Mouse (Mus musculus): ENCODE measurements around the gene Tmem163. TPM values are rescaled to one million over a fixed set of nuclear protein-coding genes. Genes with fewer than 3 reads are reported as not detected.

Gene Tmem163
- total and polyA plus RNA-seq, 2 experiments from 2014 or later: 36.7 to 37.1 TPM

DNA sequence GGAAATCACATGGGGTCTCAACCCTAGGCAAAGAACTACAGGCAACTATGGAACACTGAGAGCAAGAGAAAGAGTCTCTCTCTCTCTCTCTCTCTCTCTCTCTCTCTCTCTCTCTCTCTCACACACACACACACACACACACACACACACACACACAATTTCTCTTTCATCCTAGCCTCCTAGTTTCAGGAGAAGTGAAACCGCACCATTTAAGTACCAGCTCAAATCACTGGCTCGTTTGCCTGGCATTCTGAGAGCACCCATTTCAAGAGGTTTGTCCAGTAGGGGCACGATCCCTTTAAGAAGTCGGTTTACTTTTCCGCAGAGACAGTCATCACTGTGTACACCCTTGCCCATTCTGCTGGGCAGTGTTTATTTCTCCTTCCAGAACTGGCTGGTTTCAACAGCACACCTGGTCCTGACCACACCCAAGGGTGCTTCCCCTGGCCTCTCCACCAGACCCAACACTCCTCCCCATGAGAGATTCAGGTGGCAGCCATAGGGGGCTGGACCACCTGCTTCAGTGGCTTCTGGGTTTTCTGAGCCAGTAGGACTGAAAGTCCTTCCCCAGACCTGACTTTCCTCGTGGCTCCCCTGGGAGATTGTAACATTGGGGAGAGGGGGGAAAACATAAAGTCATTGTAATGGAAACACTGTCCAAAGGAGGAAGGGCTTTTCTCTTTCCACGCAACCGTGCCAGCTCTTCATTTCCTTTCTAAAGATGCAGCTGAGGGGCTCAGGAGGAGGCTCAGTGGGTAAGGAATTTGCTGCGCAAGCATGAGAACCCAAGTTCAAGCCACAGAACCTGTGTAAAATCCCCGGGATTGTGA is 5.9 kb downstream of the Tmem163 start:
- no peak overlapping the region for H3K9ac ChIP-seq
- ATAC-seq: no peak
- no peak overlapping the region for H3K4me2 ChIP-seq (ENCODE audit: low read depth)
- no peak for DNase-seq
- no peaks in the 10 kb centered on the region for H3K36me3 ChIP-seq (ENCODE audit: insufficient read depth)
- WGBS: 76% methylated on average over 10 of the region's 10 CpGs
- peaks cover 14% of the 10 kb centered on the region; the same call in 1 of the 2 replicates for H3K4me1 ChIP-seq (ENCODE audit: insufficient read depth)
- H3K27me3 ChIP-seq (ENCODE audit: insufficient read depth, low read length): peaks cover 5% of the 10 kb centered on the region
- H3K4me3 ChIP-seq (ENCODE audit: low read depth, low read length): no peak overlapping the region
- TF ChIP-seq CTCF (IDR thresholded peaks at IDR 0.05; ENCODE audit: low read depth): no peak
- H3K27ac ChIP-seq (ENCODE audit: low read depth, low read length): no peak overlapping the region
- H3K9me3 ChIP-seq (ENCODE audit: low read length): 0 out of 2 replicates have a peak, but pooled peaks cover 6% of the 10 kb centered on the region

GRCm38 (mm10) chr1:127668161-127668560 is 11.2 kb downstream of the Tmem163 start:
- H3K27ac ChIP-seq (ENCODE audit: low read depth, low read length): no peak overlapping the region
- WGBS: 35% methylated on average over 3 of the region's 3 CpGs
- H3K9me3 ChIP-seq (ENCODE audit: low read length): 0 out of 2 replicates have a peak, but pooled peaks cover 6% of the 10 kb centered on the region
- H3K36me3 ChIP-seq (ENCODE audit: insufficient read depth): no peaks in the 10 kb centered on the region
- ATAC-seq (peak; percentile 40; the same call in 1 of the 2 replicates), DNase-seq (peak; percentile 40)
- H3K4me1 ChIP-seq (ENCODE audit: insufficient read depth): no peaks in the 10 kb centered on the region
- TF ChIP-seq CTCF (IDR thresholded peaks at IDR 0.05; ENCODE audit: low read depth): no peak
- no peak overlapping the region for H3K9ac ChIP-seq
- H3K4me3 ChIP-seq (ENCODE audit: low read depth, low read length): no peak overlapping the region
- H3K4me2 ChIP-seq (ENCODE audit: low read depth): no peak overlapping the region
- no peaks in the 10 kb centered on the region for H3K27me3 ChIP-seq (ENCODE audit: insufficient read depth, low read length)

DNA sequence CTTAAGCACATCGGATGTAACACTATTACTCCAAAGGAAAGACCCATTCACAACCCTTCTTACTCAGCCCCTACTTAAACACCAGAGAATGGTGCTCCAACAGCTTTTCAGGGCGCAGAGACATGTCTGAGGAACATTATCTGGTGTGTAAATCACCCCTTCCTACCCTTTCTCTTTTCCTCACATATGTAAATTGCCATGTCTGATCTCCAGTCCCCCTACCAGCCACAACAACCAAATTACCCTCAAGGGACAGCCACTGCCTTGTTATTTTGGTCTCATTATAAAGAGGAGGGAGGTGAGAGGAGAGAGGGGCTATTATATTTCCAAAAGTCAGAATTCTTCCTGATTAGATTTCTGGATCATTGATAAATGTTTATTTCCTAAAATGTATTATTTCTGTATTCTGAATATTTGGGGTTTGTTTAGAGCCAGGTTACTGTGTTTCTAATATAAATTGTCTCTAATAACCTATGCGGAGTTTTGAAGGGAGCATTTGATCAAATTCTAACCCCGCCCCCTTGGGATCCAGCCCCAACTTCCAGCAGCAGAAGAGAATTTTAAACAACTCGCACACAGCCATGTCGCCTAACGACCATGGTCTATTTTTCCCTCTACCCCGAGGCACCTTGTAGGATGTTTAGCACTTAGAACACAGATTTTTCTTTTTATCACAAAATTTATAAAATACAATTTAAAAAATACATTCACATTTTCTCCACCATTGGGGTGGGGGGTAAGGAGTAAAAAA is 12.1 kb downstream of the Tmem163 start:
- Histone ChIP-seq H3K9ac (no peak overlapping the region), H3K27me3 (ENCODE audit: insufficient read depth, low read length) (no peaks in the 10 kb centered on the region), H3K4me1 (ENCODE audit: insufficient read depth) (no peaks in the 10 kb centered on the region), H3K4me3 (ENCODE audit: low read depth, low read length) (no peak overlapping the region), H3K27ac (ENCODE audit: low read depth, low read length) (no peak overlapping the region), H3K4me2 (ENCODE audit: low read depth) (no peak overlapping the region), H3K36me3 (ENCODE audit: insufficient read depth) (no peaks in the 10 kb centered on the region), H3K9me3 (ENCODE audit: low read length) (0 out of 2 replicates have a peak, but pooled peaks cover 6% of the 10 kb centered on the region)
- WGBS: 29% methylated on average over 8 of the region's 8 CpGs
- TF ChIP-seq CTCF (IDR thresholded peaks at IDR 0.05; ENCODE audit: low read depth): no peak
- DNase-seq (no peak), ATAC-seq (no peak)

- H3K4me2 ChIP-seq (ENCODE audit: low read depth): no peak overlapping the region
- H3K9ac ChIP-seq: no peak overlapping the region
- 0 out of 2 replicates have a peak, but pooled peaks cover 6% of the 10 kb centered on the region for H3K9me3 ChIP-seq (ENCODE audit: low read length)
- WGBS: 63% methylated on average over 6 of the region's 6 CpGs
- H3K27me3 ChIP-seq (ENCODE audit: insufficient read depth, low read length): no peaks in the 10 kb centered on the region
- no peak overlapping the region for H3K4me3 ChIP-seq (ENCODE audit: low read depth, low read length)
- no peak for TF ChIP-seq CTCF (IDR thresholded peaks at IDR 0.05; ENCODE audit: low read depth)
- DNase-seq: no peak
- no peaks in the 10 kb centered on the region for H3K36me3 ChIP-seq (ENCODE audit: insufficient read depth)
- H3K27ac ChIP-seq (ENCODE audit: low read depth, low read length): no peak overlapping the region
- H3K4me1 ChIP-seq (ENCODE audit: insufficient read depth): peaks cover 4% of the 10 kb centered on the region; the same call in 1 of the 2 replicates
- no peak for ATAC-seq
Observed at GRCm38 (mm10) chr1:127666221-127666620, 13.1 kb downstream of the Tmem163 start.

DNA sequence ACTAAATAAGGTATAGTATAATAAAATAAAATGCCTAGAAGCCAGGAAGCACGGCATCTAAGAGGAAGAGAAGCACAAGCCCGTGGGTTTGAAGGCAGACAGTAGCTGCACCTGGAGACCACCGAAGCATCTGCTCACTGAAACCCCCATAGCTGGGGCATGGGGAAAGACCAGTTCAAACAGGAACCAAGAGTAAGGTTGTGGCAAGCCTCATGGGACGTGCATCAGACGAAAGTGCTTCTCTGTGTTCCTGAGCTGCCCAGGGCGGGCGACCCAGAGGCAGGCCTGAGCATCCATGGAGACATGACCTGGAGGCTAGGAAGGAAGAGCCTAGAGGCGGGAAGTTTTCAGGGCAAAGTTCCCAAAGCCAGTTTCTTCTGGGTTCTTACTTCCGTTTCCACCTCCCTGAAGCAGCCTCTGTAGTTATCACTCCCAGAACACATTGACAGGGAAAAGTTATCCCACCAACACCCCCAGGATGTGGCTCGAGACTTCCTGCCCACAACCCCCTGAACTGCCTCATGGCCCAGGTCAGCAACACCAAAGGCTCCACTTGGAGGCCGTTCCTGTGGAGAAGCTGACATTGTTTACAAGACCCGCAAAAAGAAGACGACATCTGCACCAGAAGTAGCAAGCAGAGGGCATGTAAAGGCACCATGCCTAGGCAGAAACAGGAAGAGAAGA is 16.8 kb downstream of the Tmem163 start:
- no peak for ATAC-seq
- H3K27me3 ChIP-seq (ENCODE audit: insufficient read depth, low read length): no peaks in the 10 kb centered on the region
- H3K4me2 ChIP-seq (ENCODE audit: low read depth): no peak overlapping the region
- peaks cover 10% of the 10 kb centered on the region; the same call in 1 of the 2 replicates for H3K4me1 ChIP-seq (ENCODE audit: insufficient read depth)
- no peak for TF ChIP-seq CTCF (IDR thresholded peaks at IDR 0.05; ENCODE audit: low read depth)
- DNase-seq: no peak
- no peak overlapping the region for H3K27ac ChIP-seq (ENCODE audit: low read depth, low read length)
- H3K9ac ChIP-seq: no peak overlapping the region
- no peaks in the 10 kb centered on the region for H3K9me3 ChIP-seq (ENCODE audit: low read length)
- no peaks in the 10 kb centered on the region for H3K36me3 ChIP-seq (ENCODE audit: insufficient read depth)
- H3K4me3 ChIP-seq (ENCODE audit: low read depth, low read length): no peak overlapping the region
- 87% methylated on average over 13 of the region's 13 CpGs for WGBS

- H3K9me3 ChIP-seq (ENCODE audit: low read length): no peaks in the 10 kb centered on the region
- no peaks in the 10 kb centered on the region for H3K27me3 ChIP-seq (ENCODE audit: insufficient read depth, low read length)
- no peak for TF ChIP-seq CTCF (IDR thresholded peaks at IDR 0.05; ENCODE audit: low read depth)
- WGBS: 25% methylated on average over 13 of the region's 13 CpGs
- peaks cover 10% of the 10 kb centered on the region; the same call in 1 of the 2 replicates for H3K4me1 ChIP-seq (ENCODE audit: insufficient read depth)
- peak; percentile 95 for ATAC-seq
- no peak overlapping the region for H3K4me3 ChIP-seq (ENCODE audit: low read depth, low read length)
- H3K4me2 ChIP-seq (ENCODE audit: low read depth): peak overlapping the region; percentile 26; the same call in 1 of the 2 replicates
- H3K36me3 ChIP-seq (ENCODE audit: insufficient read depth): no peaks in the 10 kb centered on the region
- H3K9ac ChIP-seq: peak overlapping the region; percentile 43
- H3K27ac ChIP-seq (ENCODE audit: low read depth, low read length): peak overlapping the region; percentile 35; the same call in 1 of the 2 replicates
- DNase-seq: peak; percentile 45
Observed at GRCm38 (mm10) chr1:127661118-127662012, 18.0 kb downstream of the Tmem163 start.
